Mouse (Mus musculus): ENCODE data around the gene Aldh3b3. TPM values are rescaled to one million over a fixed set of nuclear protein-coding genes. Genes with fewer than 3 reads are reported as not detected.

Gene Aldh3b3
- polyA plus RNA-seq, 1 experiment = not detected

DNA sequence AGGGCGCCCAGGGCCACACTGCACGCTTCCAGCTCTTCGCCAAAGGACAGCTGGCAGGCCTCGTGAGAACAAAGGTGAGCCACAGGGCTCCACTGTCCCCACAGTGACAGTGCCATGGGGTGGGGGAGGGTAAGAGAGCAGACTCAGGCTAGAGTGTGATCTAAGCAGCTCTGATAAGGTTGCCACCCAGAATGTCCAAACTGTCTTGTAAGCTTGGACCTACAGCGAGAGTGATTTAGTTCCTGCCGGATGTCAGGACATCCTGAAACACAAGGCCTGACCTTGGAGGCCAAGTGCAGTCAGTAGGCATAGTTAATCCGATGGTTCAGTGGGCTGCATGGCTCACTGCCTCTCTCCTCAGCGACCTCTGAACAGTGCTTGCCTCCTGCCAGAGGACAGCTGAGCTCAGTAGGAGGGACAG, 26.8 kb downstream of the Aldh3b3 start:
- H3K9ac ChIP-seq (ENCODE audit: low read depth, poor library complexity, severe bottlenecking) = no peak overlapping the region
- TF ChIP-seq EP300 (IDR thresholded peaks at IDR 0.05; ENCODE audit: insufficient read depth, low read depth, low read length) (no peak), CTCF (IDR thresholded peaks at IDR 0.05; ENCODE audit: low read depth, low read length) (no peak), POLR2A (IDR thresholded peaks at IDR 0.05; ENCODE audit: insufficient read depth, low read length) (no peak)

DNA sequence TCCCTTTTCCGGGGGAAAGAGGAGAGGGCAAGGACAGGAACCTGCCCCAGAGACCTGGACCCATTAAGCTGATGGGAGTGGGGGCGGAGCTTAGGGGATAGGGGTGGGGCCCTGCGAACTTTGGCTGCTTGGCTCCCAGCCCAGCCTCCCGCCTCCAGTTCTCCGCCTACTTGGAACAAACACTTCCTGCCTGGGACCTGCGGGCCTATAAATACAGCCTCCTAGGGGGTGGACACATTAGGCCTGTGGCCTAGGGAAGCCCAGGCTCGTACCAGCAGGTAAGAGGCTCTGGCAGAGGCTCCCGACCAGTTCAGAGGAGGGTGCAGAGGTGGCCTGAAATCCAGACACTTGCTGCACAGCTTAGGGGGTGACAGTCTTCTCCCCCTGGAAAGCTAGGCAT, 27.9 kb downstream of the Aldh3b3 start, which contains the start of gene Acy3:
TSS of gene Acy3 (plus strand) at position 237 of the 400 bp plus-strand sequence.
- H3K4me1 ChIP-seq (ENCODE audit: control insufficient read depth, insufficient read depth, low read length) = peaks cover 4% of the 10 kb centered on the region
- no peak within 1 kb of the TSS for H3K9ac ChIP-seq (ENCODE audit: low read depth, poor library complexity, severe bottlenecking)
- no peak within 1 kb of the TSS; the same call in 1 of the 2 replicates for H3K4me3 ChIP-seq (ENCODE audit: low read depth, low read length)
- no peak within 1 kb of the TSS for H3K27ac ChIP-seq (ENCODE audit: insufficient read depth, low read length)
- no peaks in the 10 kb centered on the region for H3K27me3 ChIP-seq (ENCODE audit: control insufficient read depth, insufficient read depth, low read length, poor library complexity, severe bottlenecking)
- H3K9me3 ChIP-seq (replicated peaks; ENCODE audit: control insufficient read depth, insufficient read depth, low read length, poor library complexity, severe bottlenecking) = no peaks in the 10 kb centered on the region
- H3K36me3 ChIP-seq (ENCODE audit: control insufficient read depth, insufficient read depth, low read length, poor library complexity, severe bottlenecking) = no peaks in the 10 kb centered on the region
- no peak for TF ChIP-seq CTCF (IDR thresholded peaks at IDR 0.05; ENCODE audit: low read depth, low read length)
- TF ChIP-seq POLR2A (IDR thresholded peaks at IDR 0.05; ENCODE audit: insufficient read depth, low read length) = peak; percentile 85

More for the DNA sequence above, 26.8 kb downstream of the Aldh3b3 start:
- no peak overlapping the region for H3K4me3 ChIP-seq (ENCODE audit: low read depth, low read length)
- peaks cover 4% of the 10 kb centered on the region for H3K4me1 ChIP-seq (ENCODE audit: control insufficient read depth, insufficient read depth, low read length)
- no peaks in the 10 kb centered on the region for H3K9me3 ChIP-seq (replicated peaks; ENCODE audit: control insufficient read depth, insufficient read depth, low read length, poor library complexity, severe bottlenecking)
- H3K36me3 ChIP-seq (ENCODE audit: control insufficient read depth, insufficient read depth, low read length, poor library complexity, severe bottlenecking) = no peaks in the 10 kb centered on the region
- no peak overlapping the region for H3K27ac ChIP-seq (ENCODE audit: insufficient read depth, low read length)
- H3K27me3 ChIP-seq (ENCODE audit: control insufficient read depth, insufficient read depth, low read length, poor library complexity, severe bottlenecking) = no peaks in the 10 kb centered on the region

DNA sequence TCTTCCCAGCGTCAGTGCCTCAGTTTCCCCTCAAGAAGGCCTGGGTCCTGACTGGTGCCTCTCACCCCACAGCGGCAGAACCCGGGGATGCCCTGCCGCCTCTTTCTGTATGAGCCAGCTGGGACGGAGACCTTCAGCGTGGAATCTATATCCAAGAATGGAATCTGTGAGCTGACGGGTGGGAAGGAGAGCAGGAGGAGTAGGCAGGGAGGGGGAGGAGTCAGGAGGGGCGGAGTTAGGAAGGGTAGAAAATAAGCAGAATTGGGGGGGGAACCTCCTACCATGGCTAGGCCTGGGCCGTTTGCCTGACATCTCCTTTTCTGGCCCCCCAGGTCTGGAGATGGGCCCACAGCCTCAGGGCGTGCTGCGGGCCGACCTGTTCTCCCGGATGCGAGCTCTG, 29.6 kb downstream of the Aldh3b3 start:
- Histone ChIP-seq H3K9ac (ENCODE audit: low read depth, poor library complexity, severe bottlenecking) (no peak overlapping the region), H3K4me1 (ENCODE audit: control insufficient read depth, insufficient read depth, low read length) (peaks cover 4% of the 10 kb centered on the region), H3K36me3 (ENCODE audit: control insufficient read depth, insufficient read depth, low read length, poor library complexity, severe bottlenecking) (no peaks in the 10 kb centered on the region), H3K9me3 (replicated peaks; ENCODE audit: control insufficient read depth, insufficient read depth, low read length, poor library complexity, severe bottlenecking) (no peaks in the 10 kb centered on the region), H3K4me3 (ENCODE audit: low read depth, low read length) (no peak overlapping the region), H3K27me3 (ENCODE audit: control insufficient read depth, insufficient read depth, low read length, poor library complexity, severe bottlenecking) (no peaks in the 10 kb centered on the region), H3K27ac (ENCODE audit: insufficient read depth, low read length) (no peak overlapping the region)
- TF ChIP-seq CTCF (IDR thresholded peaks at IDR 0.05; ENCODE audit: low read depth, low read length) (no peak), EP300 (IDR thresholded peaks at IDR 0.05; ENCODE audit: insufficient read depth, low read depth, low read length) (no peak), POLR2A (IDR thresholded peaks at IDR 0.05; ENCODE audit: insufficient read depth, low read length) (no peak)

DNA sequence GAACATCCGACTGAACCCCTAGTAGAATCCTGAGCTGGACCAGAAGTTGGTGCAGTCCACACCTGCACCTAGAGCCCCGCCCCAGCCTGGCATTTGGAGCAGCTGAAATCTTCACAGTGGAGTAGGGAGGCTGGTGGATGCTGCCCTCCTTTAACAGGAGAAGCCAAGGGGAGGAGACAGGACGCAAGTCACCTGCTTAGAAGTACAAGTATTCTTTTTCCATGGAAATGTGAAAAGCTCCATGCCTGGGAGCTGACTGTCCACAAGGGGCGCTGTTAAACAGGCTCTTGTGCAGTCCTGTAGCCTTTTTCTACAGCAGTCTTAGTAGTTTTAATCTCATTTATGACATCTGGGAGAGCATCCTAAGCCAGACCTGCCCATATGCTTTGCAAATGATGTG, 30.3 kb downstream of the Aldh3b3 start:
- no peaks in the 10 kb centered on the region for H3K36me3 ChIP-seq (ENCODE audit: control insufficient read depth, insufficient read depth, low read length, poor library complexity, severe bottlenecking)
- H3K9me3 ChIP-seq (replicated peaks; ENCODE audit: control insufficient read depth, insufficient read depth, low read length, poor library complexity, severe bottlenecking) = no peaks in the 10 kb centered on the region
- H3K4me1 ChIP-seq (ENCODE audit: control insufficient read depth, insufficient read depth, low read length) = peaks cover 3% of the 10 kb centered on the region
- H3K27ac ChIP-seq (ENCODE audit: insufficient read depth, low read length) = no peak overlapping the region
- no peak overlapping the region for H3K9ac ChIP-seq (ENCODE audit: low read depth, poor library complexity, severe bottlenecking)
- H3K4me3 ChIP-seq (ENCODE audit: low read depth, low read length) = no peak overlapping the region
- TF ChIP-seq CTCF (IDR thresholded peaks at IDR 0.05; ENCODE audit: low read depth, low read length) (peak; percentile 32), EP300 (IDR thresholded peaks at IDR 0.05; ENCODE audit: insufficient read depth, low read depth, low read length) (no peak), POLR2A (IDR thresholded peaks at IDR 0.05; ENCODE audit: insufficient read depth, low read length) (no peak)
- no peaks in the 10 kb centered on the region for H3K27me3 ChIP-seq (ENCODE audit: control insufficient read depth, insufficient read depth, low read length, poor library complexity, severe bottlenecking)

DNA sequence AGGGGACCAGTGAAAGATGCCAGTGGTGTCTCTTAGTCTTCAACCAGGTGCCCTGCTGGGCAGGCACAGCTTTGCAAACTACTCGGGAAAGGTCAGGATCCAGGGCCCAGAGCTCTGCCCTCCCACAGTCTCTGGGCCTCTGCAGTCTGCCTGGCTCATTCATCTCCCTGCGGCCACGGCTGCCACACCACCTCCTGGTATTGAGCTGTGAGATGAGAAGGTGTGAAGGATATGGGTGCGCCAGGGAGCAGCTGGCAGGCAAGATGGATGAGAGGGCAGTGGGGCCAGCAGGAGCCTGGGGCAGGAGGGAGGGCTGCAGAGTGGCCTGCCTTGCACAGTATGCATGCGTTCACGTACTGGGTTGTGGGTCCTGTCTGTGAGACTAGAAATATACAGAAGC, 32.4 kb downstream of the Aldh3b3 start:
- peaks cover 2% of the 10 kb centered on the region for H3K4me1 ChIP-seq (ENCODE audit: control insufficient read depth, insufficient read depth, low read length)
- no peak overlapping the region for H3K4me3 ChIP-seq (ENCODE audit: low read depth, low read length)
- TF ChIP-seq POLR2A (IDR thresholded peaks at IDR 0.05; ENCODE audit: insufficient read depth, low read length) (no peak), CTCF (IDR thresholded peaks at IDR 0.05; ENCODE audit: low read depth, low read length) (no peak), EP300 (IDR thresholded peaks at IDR 0.05; ENCODE audit: insufficient read depth, low read depth, low read length) (no peak)
- H3K27ac ChIP-seq (ENCODE audit: insufficient read depth, low read length) = no peak overlapping the region
- no peaks in the 10 kb centered on the region for H3K36me3 ChIP-seq (ENCODE audit: control insufficient read depth, insufficient read depth, low read length, poor library complexity, severe bottlenecking)
- H3K27me3 ChIP-seq (ENCODE audit: control insufficient read depth, insufficient read depth, low read length, poor library complexity, severe bottlenecking) = no peaks in the 10 kb centered on the region
- no peaks in the 10 kb centered on the region for H3K9me3 ChIP-seq (replicated peaks; ENCODE audit: control insufficient read depth, insufficient read depth, low read length, poor library complexity, severe bottlenecking)
- H3K9ac ChIP-seq (ENCODE audit: low read depth, poor library complexity, severe bottlenecking) = no peak overlapping the region

DNA sequence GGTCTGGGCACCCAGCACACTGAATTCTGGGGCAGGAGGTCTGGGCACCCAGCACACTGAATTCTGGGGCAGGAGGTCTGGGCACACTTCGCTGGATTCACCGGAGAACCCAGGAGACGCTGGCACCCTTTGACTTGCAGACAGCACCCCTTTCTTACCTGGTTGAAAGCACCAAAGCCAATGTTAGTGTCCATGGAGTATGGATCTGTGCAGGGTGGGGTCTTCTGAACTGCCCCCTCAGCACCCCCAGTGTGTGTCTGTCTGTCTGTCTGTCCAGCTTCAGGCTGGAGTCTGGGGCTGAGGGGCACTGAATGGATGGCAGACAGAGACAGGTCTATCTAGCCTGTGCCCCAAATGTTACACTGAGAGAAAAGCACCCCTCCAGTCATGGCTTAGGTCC, 33.1 kb downstream of the Aldh3b3 start:
- Histone ChIP-seq H3K27me3 (ENCODE audit: control insufficient read depth, insufficient read depth, low read length, poor library complexity, severe bottlenecking) (no peaks in the 10 kb centered on the region), H3K4me1 (ENCODE audit: control insufficient read depth, insufficient read depth, low read length) (no peaks in the 10 kb centered on the region), H3K36me3 (ENCODE audit: control insufficient read depth, insufficient read depth, low read length, poor library complexity, severe bottlenecking) (no peaks in the 10 kb centered on the region), H3K27ac (ENCODE audit: insufficient read depth, low read length) (no peak overlapping the region), H3K4me3 (ENCODE audit: low read depth, low read length) (no peak overlapping the region), H3K9ac (ENCODE audit: low read depth, poor library complexity, severe bottlenecking) (no peak overlapping the region), H3K9me3 (replicated peaks; ENCODE audit: control insufficient read depth, insufficient read depth, low read length, poor library complexity, severe bottlenecking) (no peaks in the 10 kb centered on the region)
- TF ChIP-seq EP300 (IDR thresholded peaks at IDR 0.05; ENCODE audit: insufficient read depth, low read depth, low read length) (no peak), POLR2A (IDR thresholded peaks at IDR 0.05; ENCODE audit: insufficient read depth, low read length) (no peak), CTCF (IDR thresholded peaks at IDR 0.05; ENCODE audit: low read depth, low read length) (no peak)
